Mouse (Mus musculus): Measurements from ENCODE around the gene Fbxo22. TPM values are rescaled to one million over a fixed set of nuclear protein-coding genes. Genes with fewer than 3 reads are reported as not detected.

Fbxo22 gene
- 40.3 and 52.0 TPM in 2 replicates for polyA plus RNA-seq (2021; fragmentation: Nextera tagmentation)
- long read RNA-seq, experiment 1, transcript Fbxo22-201 (7 exons, 2,112 nt): major isoform, 326 of 351 reads
- long read RNA-seq, experiment 1, transcript Fbxo22-204 (6 exons, 2,009 nt): minor isoform, 10 of 351 reads
- long read RNA-seq, experiment 1, partial matches to known transcripts: 0 of 351 reads
- long read RNA-seq, experiment 1, other reads (novel, unspliced or antisense): 15 of 351 reads
- long read RNA-seq, experiment 2, transcript Fbxo22-201 (7 exons, 2,112 nt): major isoform, 85 of 93 reads
- long read RNA-seq, experiment 2, partial matches to known transcripts: 2 of 93 reads
- long read RNA-seq, experiment 2, other reads (novel, unspliced or antisense): 5 of 93 reads

DNA sequence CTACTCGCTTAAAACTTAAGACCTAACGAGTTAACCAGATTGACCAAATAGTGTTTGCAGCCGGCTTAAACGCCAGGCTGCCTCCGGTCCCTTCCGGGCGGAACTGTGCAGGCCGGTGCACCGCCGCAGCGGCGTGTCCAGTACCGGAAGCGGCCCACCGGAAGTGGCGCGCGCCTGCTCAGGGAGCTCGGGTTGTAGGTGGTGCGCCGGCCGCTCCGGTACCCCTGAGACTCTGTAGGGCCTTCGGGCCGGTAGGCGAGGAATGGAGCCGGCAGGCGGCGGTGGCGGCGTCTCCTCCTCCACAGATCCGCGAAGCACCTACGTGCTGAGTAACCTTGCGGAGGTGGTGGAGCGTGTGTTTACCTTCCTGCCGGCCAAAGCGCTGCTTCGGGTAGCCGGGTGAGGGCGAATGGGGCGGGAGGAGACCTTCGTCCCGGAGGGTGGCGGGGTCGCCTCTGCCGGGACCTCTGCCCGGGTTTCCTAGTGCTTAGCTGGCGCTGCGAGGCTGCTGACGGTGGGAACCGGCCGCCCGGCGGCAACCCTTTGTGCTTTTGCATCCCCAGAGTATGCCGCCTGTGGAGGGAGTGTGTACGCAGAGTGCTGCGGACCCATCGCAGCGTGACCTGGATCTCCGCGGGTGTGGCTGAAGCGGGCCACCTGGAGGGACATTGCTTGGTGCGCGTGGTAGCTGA is at the start of gene Fbxo22:
Fbxo22 (plus strand) TSS at position 136 of the 692 bp plus-strand sequence.

Other genes starting within 250 kb of the Fbxo22 start
- 0.40 and 0.90 TPM in 2 replicates for gene Chrna5, start 228.0 kb upstream of the Fbxo22 start, polyA plus RNA-seq (2021; fragmentation: Nextera tagmentation)
- gene Chrna3, start 182.4 kb upstream of the Fbxo22 start, polyA plus RNA-seq (2021; fragmentation: Nextera tagmentation): 0.18 and 0.33 TPM in 2 replicates
- 0.04 and 0.05 TPM in 2 replicates for gene Chrnb4, start 160.1 kb upstream of the Fbxo22 start, polyA plus RNA-seq (2021; fragmentation: Nextera tagmentation)
- 28.4 TPM in 2 replicates for gene Ube2q2, start 60.1 kb upstream of the Fbxo22 start, polyA plus RNA-seq (2021; fragmentation: Nextera tagmentation)
- 0.48 and 1.6 TPM in 2 replicates for gene Nrg4, start 117.9 kb downstream of the Fbxo22 start, polyA plus RNA-seq (2021; fragmentation: Nextera tagmentation)
- 2.5 and 2.6 TPM in 2 replicates for gene Tmem266, start 118.0 kb downstream of the Fbxo22 start, polyA plus RNA-seq (2021; fragmentation: Nextera tagmentation)

All from left cerebral cortex, adult 6 months (tissue).